16 mouse cellular contexts compared by ENCODE assay signal in genomic region chr13:99644771-99645170, GRCm38 (mm10).
DNase-seq lines count a peak whose midpoint lies in the region; TF ChIP-seq lines count a peak whose summit lies in the region.
"Had no signal": no experiment of that assay in that cellular context is flagged by ENCODE, and none has a peak within 500 bp of the region (broad histone marks: within the 10 kb centered on the region; RNA-seq: fewer than 3 reads in every experiment).

No protein-coding gene starts in this region.

- H3K27ac ChIP-seq in left cerebral cortex, adult 2 months, result no peak overlapping the region
- H3K27ac ChIP-seq: embryonic facial prominence, embryonic 13.5 days; heart, embryonic 15.5 days; macrophage had no signal

- intact Hi-C loops in left cerebral cortex, adult 2 months (cut with DNase I), result no loop called here

- no peak for TF ChIP-seq CTCF in left cerebral cortex, adult 2 months (IDR thresholded peaks at IDR 0.05)

- peak; percentile 23 to 44 for DNase-seq in cerebellum, postnatal 14 days
- DNase-seq in cerebellum, adult 11-12 months, result no peak
- peak; percentile 36 for DNase-seq in left cerebral cortex, adult 11 months (ENCODE audit: low spot score)
- no peak for DNase-seq in left cerebral cortex, adult 2 months (ENCODE audit: extremely low spot score in 1 of 2, low spot score in 2 of 2)
- DNase-seq in right cerebral cortex, postnatal 36 days (ENCODE audit: low spot score in 2 of 2), result peak; percentile 22 to 24
- DNase-seq in right cerebral cortex, postnatal 14 days, result no peak
- DNase-seq in telencephalon, adult 2 months (ENCODE audit: low read depth, low spot score), result peak; percentile 53
- DNase-seq in urinary bladder, adult 2 months (ENCODE audit: low spot score), result no peak
- DNase-seq: adrenal gland, postnatal 25 days; kidney, adult 9 months; lung, adult 2 months; retina, postnatal 1 day; thymus, postnatal 36 days had no signal

- H3K4me3 ChIP-seq in left cerebral cortex, adult 2 months, result no peak overlapping the region
- H3K4me3 ChIP-seq: embryonic facial prominence, embryonic 13.5 days; heart, embryonic 15.5 days had no signal

Comparison
In these comparisons a context has a peak if more than half of its experiments do, and no peak if none do; other contexts are left out.
1. DNase-seq: peak in cerebellum, postnatal 14 days (2 of 2), left cerebral cortex, adult 11 months (single experiment), right cerebral cortex, postnatal 36 days (2 of 2) and telencephalon, adult 2 months (single experiment); none in cerebellum, adult 11-12 months (single experiment), left cerebral cortex, adult 2 months (0 of 2), right cerebral cortex, postnatal 14 days (single experiment) and urinary bladder, adult 2 months (single experiment).